Mouse (Mus musculus): ENCODE results near the gene Vrk3. TPM values are rescaled to one million over a fixed set of nuclear protein-coding genes. Genes with fewer than 3 reads are reported as not detected.

The Vrk3 gene
- total RNA-seq, 1 experiment from 2014 or later = 67.1 TPM

Other genes with a start within 250 kb of the Vrk3 start
- gene Mybpc2, start 223.8 kb upstream of the Vrk3 start, total RNA-seq (2017) = not detected in 2 replicates
- gene Spib, start 216.3 kb upstream of the Vrk3 start, total RNA-seq (2017) = 0.25 TPM in 1 of 2 replicates, not detected in the other
- gene Pold1, start 199.6 kb upstream of the Vrk3 start, total RNA-seq (2017) = 57.7 and 60.3 TPM in 2 replicates
- gene Nr1h2, start 194.5 kb upstream of the Vrk3 start, total RNA-seq (2017) = 80.0 and 105 TPM in 2 replicates
- 55.1 and 74.2 TPM in 2 replicates for gene Napsa, start 176.0 kb upstream of the Vrk3 start, total RNA-seq (2017)
- 0.50 TPM in 1 of 2 replicates, not detected in the other for gene Kcnc3, start 157.7 kb upstream of the Vrk3 start, total RNA-seq (2017)
- 0.10 and 0.38 TPM in 2 replicates for gene Myh14, start 77.6 kb upstream of the Vrk3 start, total RNA-seq (2017)
- not detected in 2 replicates for gene Izumo2, start 39.7 kb upstream of the Vrk3 start, total RNA-seq (2017)
- 3.5 and 3.9 TPM in 2 replicates for gene Zfp473, start 2.6 kb downstream of the Vrk3 start, total RNA-seq (2017)
- gene Nup62, start 67.7 kb downstream of the Vrk3 start, total RNA-seq (2017) = 96.9 and 114 TPM in 2 replicates
- gene Il4i1, start 68.0 kb downstream of the Vrk3 start, total RNA-seq (2017) = 1.3 TPM in 1 of 2 replicates, not detected in the other
- gene Atf5, start 68.2 kb downstream of the Vrk3 start, total RNA-seq (2017) = 3.1 and 3.3 TPM in 2 replicates
- gene Akt1s1, start 100.6 kb downstream of the Vrk3 start, total RNA-seq (2017) = 32.6 and 38.0 TPM in 2 replicates
- gene Tbc1d17, start 100.7 kb downstream of the Vrk3 start, total RNA-seq (2017) = 21.6 and 29.3 TPM in 2 replicates
- gene Pnkp, start 108.7 kb downstream of the Vrk3 start, total RNA-seq (2017) = 27.8 and 30.0 TPM in 2 replicates
- 41.8 and 54.1 TPM in 2 replicates for gene Ptov1, start 121.4 kb downstream of the Vrk3 start, total RNA-seq (2017)
- gene Med25, start 144.3 kb downstream of the Vrk3 start, total RNA-seq (2017) = 6.7 and 11.8 TPM in 2 replicates
- 33.3 and 39.8 TPM in 2 replicates for gene Fuz, start 147.7 kb downstream of the Vrk3 start, total RNA-seq (2017)
- 12.4 and 25.5 TPM in 2 replicates for gene Ap2a1, start 181.1 kb downstream of the Vrk3 start, total RNA-seq (2017)
- gene Tsks, start 194.8 kb downstream of the Vrk3 start, total RNA-seq (2017) = not detected in 2 replicates
- gene Cpt1c, start 226.4 kb downstream of the Vrk3 start, total RNA-seq (2017) = 0.20 TPM in 1 of 2 replicates, not detected in the other
- 156 and 185 TPM in 2 replicates for gene Prmt1, start 238.2 kb downstream of the Vrk3 start, total RNA-seq (2017)
- gene Irf3, start 249.2 kb downstream of the Vrk3 start, total RNA-seq (2017) = 75.7 and 137 TPM in 2 replicates

Measured in hematopoietic stem cell, adult 5-6 weeks (primary cell).